Mouse (Mus musculus) layer of hippocampus, adult 9-11 months (tissue): ENCODE measurements at regions not wholly inside any gene's neighbourhood (a gene's known extent, or its start where the extent isn't known, plus 50 kb on each side); places are given as distances from the start of the nearest gene placed in this dataset.

Source experiments
- DNase-seq: peaks from one replicate; pipeline ENCODE4 v3.0.0; 2022

DNA sequence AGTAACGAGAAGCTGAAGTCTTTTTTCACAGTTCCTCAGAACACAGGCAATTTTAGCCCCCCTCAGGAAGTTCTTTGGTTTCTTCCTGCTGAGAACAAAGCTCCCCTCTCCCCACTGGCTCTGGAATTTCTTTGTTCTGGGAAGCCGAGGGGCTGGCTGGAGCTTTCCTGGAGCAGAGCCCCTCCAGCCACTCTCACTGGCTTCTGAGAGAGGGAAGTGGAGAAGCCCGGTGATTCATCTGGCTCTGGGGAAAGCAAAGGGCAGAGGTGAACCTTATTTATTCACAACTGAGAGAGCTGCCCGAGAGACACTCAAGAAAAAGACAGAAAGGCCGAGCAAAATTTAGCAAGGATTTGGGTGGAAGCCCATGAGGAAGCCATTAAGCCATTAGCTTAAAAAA lies 63.9 kb downstream of the Ddx3x start:
- DNase-seq: no peak

GRCm38 (mm10) chrX:13345126-13345525 lies 64.4 kb downstream of the Ddx3x start:
- DNase-seq: no peak

GRCm38 (mm10) chrX:13346011-13346631 lies 65.4 kb downstream of the Ddx3x start:
- DNase-seq: peak; percentile 3

DNA sequence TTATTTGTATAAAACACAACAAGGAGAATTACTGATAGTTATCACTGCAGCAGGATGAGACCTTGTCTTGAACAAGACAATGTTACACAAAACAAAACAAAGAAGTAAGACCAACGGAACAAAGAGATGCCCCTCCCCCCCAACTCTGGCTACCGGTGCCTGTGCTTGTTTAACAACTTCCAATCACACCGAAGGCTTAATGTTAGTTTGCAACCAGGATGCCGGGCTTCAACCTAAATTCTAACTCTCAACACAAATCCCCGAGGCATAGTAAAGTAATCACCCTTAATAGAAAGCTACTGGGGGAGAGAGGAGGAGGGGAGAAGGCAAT lies 65.9 kb downstream of the Ddx3x start:
- no peak for DNase-seq

DNA sequence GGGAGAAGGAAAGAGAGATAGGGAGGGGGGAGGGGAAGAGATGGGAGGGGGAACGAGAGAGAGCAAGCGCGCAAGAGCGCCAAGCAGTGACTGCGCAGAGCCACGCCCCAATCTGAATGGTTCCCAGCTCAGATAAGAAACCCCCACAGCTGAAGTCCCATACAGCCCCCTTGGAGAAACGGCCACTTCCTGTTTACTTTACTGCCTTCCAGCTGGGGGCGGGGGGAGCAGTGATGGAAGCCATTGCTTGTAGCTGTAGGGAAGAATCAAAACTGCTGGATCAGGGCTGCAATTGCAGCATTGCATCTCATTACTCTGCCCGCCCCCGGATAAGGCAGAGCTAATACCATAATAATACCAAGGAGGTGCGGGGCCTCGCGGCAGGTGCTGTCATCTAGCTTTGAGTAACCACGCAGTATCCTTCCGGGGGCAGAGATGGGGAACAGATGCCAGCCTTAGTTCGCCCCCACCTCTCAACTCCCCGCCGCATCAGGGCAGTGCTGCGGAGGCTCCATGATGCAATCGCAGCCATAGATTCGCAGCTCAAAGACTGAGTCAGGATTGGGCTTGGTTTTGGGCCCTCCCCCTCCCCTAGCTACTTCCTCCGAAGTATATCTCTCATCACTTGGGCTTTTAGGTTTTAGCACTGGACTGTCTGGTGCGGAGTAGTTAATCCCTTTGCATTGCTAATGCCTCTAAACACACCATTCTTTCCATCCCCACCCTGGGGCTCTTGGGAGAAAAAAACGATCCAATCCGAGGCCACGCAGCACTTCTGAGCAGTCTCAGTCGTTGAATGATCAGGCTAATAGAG lies 66.5 kb downstream of the Ddx3x start:
- peak; percentile 79 for DNase-seq

- DNase-seq: no peak
Observed at GRCm38 (mm10) chrX:13348415-13348814, 67.6 kb downstream of the Ddx3x start.

DNA sequence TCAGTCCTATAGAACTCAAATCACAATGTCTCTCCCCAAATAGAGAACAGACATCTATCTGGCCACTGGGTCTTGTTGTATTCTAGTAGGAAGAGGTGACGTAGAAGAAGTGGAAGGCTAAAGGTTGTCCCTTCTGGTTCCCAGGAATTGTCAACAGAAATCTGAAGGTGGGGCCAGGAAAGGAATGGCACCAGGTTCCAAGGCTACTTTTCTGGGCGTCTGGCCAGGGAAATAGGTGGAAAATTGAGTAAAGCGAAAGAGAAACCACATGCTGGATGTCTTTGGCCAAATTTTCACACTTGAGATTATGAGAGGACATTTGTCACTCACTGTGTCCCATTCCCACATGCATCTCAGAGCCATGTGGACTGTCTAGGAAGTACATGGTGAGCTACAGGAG lies 69.7 kb downstream of the Ddx3x start:
- DNase-seq: no peak

GRCm38 (mm10) chrX:13357149-13357783 lies 76.5 kb downstream of the Ddx3x start:
- no peak for DNase-seq

DNA sequence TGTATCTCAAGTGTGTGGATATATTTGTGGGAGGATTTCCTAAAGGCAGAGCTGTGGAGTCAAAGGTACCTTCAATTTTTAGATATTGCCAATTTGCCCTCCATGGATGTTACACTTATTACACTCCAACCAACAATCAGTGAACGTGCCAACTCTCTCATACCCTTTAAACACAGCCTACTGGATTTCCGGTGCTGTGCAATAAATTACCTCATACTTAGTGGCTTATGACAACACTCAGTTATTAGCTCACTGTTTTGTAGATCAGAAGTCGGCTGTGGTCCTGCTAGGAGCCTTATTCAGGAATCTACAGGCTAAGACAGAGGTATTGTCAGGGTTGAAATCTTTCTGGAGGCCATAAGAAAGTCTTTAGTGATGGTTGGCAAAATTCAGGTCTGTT lies 77.2 kb downstream of the Ddx3x start:
- DNase-seq: no peak

DNA sequence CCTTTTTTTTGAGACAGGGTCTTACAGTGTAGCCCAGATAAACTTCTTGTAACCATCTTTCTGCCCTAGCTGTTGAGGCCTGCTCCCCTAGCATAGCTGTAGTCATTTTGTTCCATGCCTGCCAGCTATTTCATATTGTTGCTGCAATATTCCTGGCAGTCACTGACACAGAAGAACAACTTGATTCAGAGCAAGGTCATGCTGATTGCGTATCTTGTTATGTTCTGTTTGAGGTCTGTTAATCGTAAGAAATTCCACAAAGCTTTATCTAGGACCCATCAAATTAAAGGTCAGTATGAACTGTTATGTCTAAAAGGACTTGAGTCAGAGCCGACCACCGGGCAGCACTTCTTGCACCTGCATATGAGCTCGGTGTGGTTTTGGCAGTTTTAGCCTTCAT lies 79.7 kb downstream of the Ddx3x start:
- DNase-seq: no peak

- no peak for DNase-seq
Observed at GRCm38 (mm10) chrX:13370319-13370718, 89.5 kb downstream of the Ddx3x start.

GRCm38 (mm10) chrX:13372752-13373151 lies 92.0 kb downstream of the Ddx3x start:
- no peak for DNase-seq

- no peak for DNase-seq
Observed at GRCm38 (mm10) chrX:13386354-13386753, 79.6 kb upstream of the Nyx start.

DNA sequence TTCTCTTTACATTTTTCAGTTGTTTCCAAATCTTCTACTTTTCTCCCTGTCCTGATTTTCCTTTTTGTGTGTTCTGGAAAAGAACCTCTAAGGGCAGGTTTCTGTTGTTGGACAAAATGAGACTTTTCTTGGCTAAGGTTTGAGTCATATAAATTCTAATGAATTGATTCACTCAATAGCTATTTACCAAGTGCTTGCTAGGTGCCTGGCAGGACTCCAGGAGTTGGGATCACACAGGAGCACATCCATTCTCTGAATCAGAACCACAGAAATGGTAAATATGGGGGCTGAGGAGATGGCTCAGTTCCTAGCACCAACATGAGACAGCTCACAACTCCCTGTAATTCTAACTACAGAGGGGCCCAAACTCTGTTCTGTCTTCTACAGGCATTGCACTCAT lies 67.4 kb upstream of the Nyx start:
- DNase-seq: peak; percentile 6

- no peak for DNase-seq
Observed at GRCm38 (mm10) chrX:13412726-13413125, 53.2 kb upstream of the Nyx start.

DNA sequence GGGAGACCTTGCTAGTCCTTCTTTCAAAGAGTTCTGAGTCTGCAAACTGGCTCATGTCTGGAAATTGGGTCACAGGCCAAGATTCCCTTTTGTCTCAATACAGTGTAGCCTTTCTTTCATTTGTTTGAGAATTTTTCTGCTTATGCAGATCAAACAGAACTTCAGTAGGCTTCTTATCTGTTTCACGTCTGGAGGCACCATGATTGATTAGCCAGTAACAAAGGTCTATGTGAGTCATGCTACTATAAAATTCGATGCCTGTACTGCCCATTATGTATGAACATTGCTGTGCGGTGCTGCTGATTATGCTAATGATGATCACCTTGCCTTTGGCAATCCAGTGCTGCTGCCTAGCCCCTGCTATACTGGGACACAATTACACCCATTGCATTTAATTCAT lies 52.8 kb upstream of the Nyx start:
- DNase-seq: no peak
